Mouse (Mus musculus): ENCODE results near the gene Zfp942. TPM values are rescaled to one million over a fixed set of nuclear protein-coding genes. Genes with fewer than 3 reads are reported as not detected.
"Not testable (repeated sequence)": the region's sequence is repeated elsewhere in the genome, so short reads cannot be mapped to it uniquely, and the experiment has no call there.

Gene Zfp942
- polyA plus RNA-seq (2015; fragmentation: Nextera tagmentation; extraction: Ambion mirVana) = 21.6 and 24.8 TPM in 2 replicates

GRCm38 (mm10) chr17:21962107-21962907, at the start of gene Zfp942, which contains the start of gene Zfp943:
Gene Zfp942 (minus strand): TSS chr17:21962464.
Gene Zfp943 (plus strand): TSS chr17:21962552.
- H3K9ac ChIP-seq (replicated peaks; ENCODE audit: low read length) = peak within 1 kb of the TSS; percentile 85
- H3K27ac ChIP-seq (ENCODE audit: low read length) = peak within 1 kb of the TSS; percentile 90
- H3K4me3 ChIP-seq (ENCODE audit: low read length) = peak within 1 kb of the TSS; percentile 73
- not testable (repeated sequence) for H3K36me3 ChIP-seq (ENCODE audit: insufficient read depth, low read length); H3K27me3 ChIP-seq (ENCODE audit: insufficient read depth, low read length); H3K9me3 ChIP-seq (ENCODE audit: low read length)
- WGBS = under 1% methylated on average over 40 of the region's 55 CpGs
- ATAC-seq (ENCODE audit: low FRiP score, low TSS enrichment) = peak; percentile 99
- H3K4me1 ChIP-seq (ENCODE audit: insufficient read depth, low read length) = peaks cover 12% of the 10 kb centered on the region
- peak within 1 kb of the TSS; percentile 62 for H3K4me2 ChIP-seq (replicated peaks; ENCODE audit: low read depth, low read length)

- no peak overlapping the region for H3K27ac ChIP-seq (ENCODE audit: low read length)
- peaks cover 6% of the 10 kb centered on the region; the same call in 1 of the 2 replicates for H3K36me3 ChIP-seq (ENCODE audit: insufficient read depth, low read length)
- WGBS = 61% methylated on average over 4 of the region's 4 CpGs
- H3K9me3 ChIP-seq (ENCODE audit: low read length) = peaks cover 3% of the 10 kb centered on the region; the same call in 1 of the 2 replicates
- ATAC-seq (ENCODE audit: low FRiP score, low TSS enrichment) = no peak
- H3K4me3 ChIP-seq (ENCODE audit: low read length) = peak overlapping the region; percentile 43
- H3K27me3 ChIP-seq (ENCODE audit: insufficient read depth, low read length) = no peaks in the 10 kb centered on the region
- peak overlapping the region; percentile 54 for H3K4me2 ChIP-seq (replicated peaks; ENCODE audit: low read depth, low read length)
- no peak overlapping the region for H3K9ac ChIP-seq (replicated peaks; ENCODE audit: low read length)
- peaks cover 12% of the 10 kb centered on the region for H3K4me1 ChIP-seq (ENCODE audit: insufficient read depth, low read length)
These were observed 1.0 kb upstream of the Zfp942 start for GRCm38 (mm10) chr17:21963302-21963701.

- Histone ChIP-seq H3K4me2 (replicated peaks; ENCODE audit: low read depth, low read length) (peak within 1 kb of the TSS; percentile 67), H3K9ac (replicated peaks; ENCODE audit: low read length) (peak within 1 kb of the TSS; percentile 79), H3K27ac (ENCODE audit: low read length) (0 out of 2 replicates have a peak within 1 kb of the TSS, but pooled peaks have one; percentile 23), H3K4me3 (ENCODE audit: low read length) (peak within 1 kb of the TSS; percentile 75)
- H3K27me3 ChIP-seq (ENCODE audit: insufficient read depth, low read length); H3K9me3 ChIP-seq (ENCODE audit: low read length); H3K4me1 ChIP-seq (ENCODE audit: insufficient read depth, low read length); H3K36me3 ChIP-seq (ENCODE audit: insufficient read depth, low read length): not testable (repeated sequence)
- under 1% methylated on average over 24 of the region's 24 CpGs for WGBS
- ATAC-seq (ENCODE audit: low FRiP score, low TSS enrichment) = peak; percentile 99
These were observed 52.7 kb downstream of the Zfp942 start, which contains the start of gene Zfp995 for GRCm38 (mm10) chr17:21909456-21910052. Gene Zfp995 (minus strand): TSS chr17:21909926.

- peak overlapping the region; percentile 79 for H3K9ac ChIP-seq (replicated peaks; ENCODE audit: low read length)
- peak overlapping the region; percentile 75 for H3K4me3 ChIP-seq (ENCODE audit: low read length)
- 0 out of 2 replicates have a peak overlapping the region, but pooled peaks have one; percentile 23 for H3K27ac ChIP-seq (ENCODE audit: low read length)
- no peaks in the 10 kb centered on the region for H3K4me1 ChIP-seq (ENCODE audit: insufficient read depth, low read length)
- H3K36me3 ChIP-seq (ENCODE audit: insufficient read depth, low read length) = no peaks in the 10 kb centered on the region
- WGBS = 4% methylated on average over 3 of the region's 3 CpGs
- peak overlapping the region; percentile 67 for H3K4me2 ChIP-seq (replicated peaks; ENCODE audit: low read depth, low read length)
- no peaks in the 10 kb centered on the region for H3K9me3 ChIP-seq (ENCODE audit: low read length)
- H3K27me3 ChIP-seq (ENCODE audit: insufficient read depth, low read length) = no peaks in the 10 kb centered on the region
- peak; percentile 82 for ATAC-seq (ENCODE audit: low FRiP score, low TSS enrichment)
These were observed 53.2 kb downstream of the Zfp942 start for GRCm38 (mm10) chr17:21909039-21909438.

Other genes starting within 250 kb of the Zfp942 start
- 8.2 and 8.3 TPM in 2 replicates for gene Zfp229, start 231.7 kb downstream of the Zfp942 start, polyA plus RNA-seq (2015; fragmentation: Nextera tagmentation; extraction: Ambion mirVana)
- 5.4 and 6.4 TPM in 2 replicates for gene Zfp820, start 116.7 kb downstream of the Zfp942 start, polyA plus RNA-seq (2015; fragmentation: Nextera tagmentation; extraction: Ambion mirVana)
- 6.6 and 6.8 TPM in 2 replicates for gene Zfp995, start 52.5 kb downstream of the Zfp942 start, polyA plus RNA-seq (2015; fragmentation: Nextera tagmentation; extraction: Ambion mirVana)
- 15.8 and 16.9 TPM in 2 replicates for gene Zfp943, start 88 bp upstream of the Zfp942 start, polyA plus RNA-seq (2015; fragmentation: Nextera tagmentation; extraction: Ambion mirVana)
- 2.8 and 3.1 TPM in 2 replicates for gene Zfp947, start 203.7 kb upstream of the Zfp942 start, polyA plus RNA-seq (2015; fragmentation: Nextera tagmentation; extraction: Ambion mirVana)

Measured in kidney, embryonic 16.5 days (tissue).